Mouse (Mus musculus) heart, adult 8-10 months (tissue): ENCODE measurements around the gene Gm5269. TPM values are rescaled to one million over a fixed set of nuclear protein-coding genes. Genes with fewer than 3 reads are reported as not detected.

Experiments
- DNase-seq: peaks from one replicate; pipeline ENCODE4 v3.0.0; 2022; ENCODE audit warnings: low spot score
- total RNA-seq, 4 experiments: library from RNA; stranded (reverse); gene quantifications; 2 replicates each; pipeline ENCODE4 v1.2.4; 2022

The Gm5269 gene
- total RNA-seq, 4 experiments from 2014 or later, result not detected

DNA sequence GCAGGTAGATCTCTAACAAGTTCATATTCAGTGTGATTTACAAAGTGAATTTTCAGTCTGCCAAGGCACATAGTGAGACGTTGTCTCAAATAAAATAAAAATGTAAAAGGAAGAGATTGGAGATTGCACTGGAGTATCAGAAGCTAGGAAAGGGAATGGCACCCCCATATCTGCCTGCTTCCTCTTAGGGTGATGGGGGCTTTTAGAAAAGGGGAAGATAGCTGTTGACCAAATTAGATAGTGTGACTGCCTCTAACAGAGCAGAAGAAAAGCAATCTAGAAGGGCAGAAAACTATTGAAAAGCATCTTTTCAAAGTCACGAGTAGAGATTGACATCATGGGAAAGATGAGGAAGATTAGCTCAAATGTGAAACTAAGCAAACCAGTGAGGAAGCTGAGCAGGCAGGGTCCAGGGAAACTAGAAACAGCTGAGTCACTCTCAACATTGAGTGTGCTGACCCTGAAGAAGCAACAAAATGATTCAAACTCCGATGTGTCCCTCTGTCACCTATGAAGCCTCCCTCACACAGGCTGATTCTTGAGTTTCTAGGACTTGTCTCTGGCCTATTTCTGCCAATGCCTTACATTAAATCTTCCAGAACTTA is 8.7 kb downstream of the Gm5269 start:
- no peak for DNase-seq

DNA sequence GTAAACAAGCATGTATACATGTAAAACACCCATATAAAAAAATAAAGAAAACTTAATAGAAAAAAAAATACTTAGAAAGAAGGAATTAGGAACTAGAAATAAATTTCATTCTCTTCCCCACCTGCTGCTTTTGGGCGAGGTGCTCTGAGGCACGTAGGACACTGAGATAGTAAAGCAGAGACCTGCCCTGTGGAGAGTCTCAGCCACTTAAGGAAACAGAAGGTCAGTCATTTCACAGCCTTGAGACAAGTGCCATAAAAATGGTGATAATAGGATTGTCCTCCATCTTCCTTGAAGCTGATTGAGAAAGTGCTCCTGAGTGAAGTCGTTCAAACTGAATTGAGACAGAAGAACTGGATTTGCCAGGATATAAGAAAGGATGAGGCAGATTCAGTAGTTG is 12.6 kb downstream of the Gm5269 start:
- DNase-seq, result no peak

DNA sequence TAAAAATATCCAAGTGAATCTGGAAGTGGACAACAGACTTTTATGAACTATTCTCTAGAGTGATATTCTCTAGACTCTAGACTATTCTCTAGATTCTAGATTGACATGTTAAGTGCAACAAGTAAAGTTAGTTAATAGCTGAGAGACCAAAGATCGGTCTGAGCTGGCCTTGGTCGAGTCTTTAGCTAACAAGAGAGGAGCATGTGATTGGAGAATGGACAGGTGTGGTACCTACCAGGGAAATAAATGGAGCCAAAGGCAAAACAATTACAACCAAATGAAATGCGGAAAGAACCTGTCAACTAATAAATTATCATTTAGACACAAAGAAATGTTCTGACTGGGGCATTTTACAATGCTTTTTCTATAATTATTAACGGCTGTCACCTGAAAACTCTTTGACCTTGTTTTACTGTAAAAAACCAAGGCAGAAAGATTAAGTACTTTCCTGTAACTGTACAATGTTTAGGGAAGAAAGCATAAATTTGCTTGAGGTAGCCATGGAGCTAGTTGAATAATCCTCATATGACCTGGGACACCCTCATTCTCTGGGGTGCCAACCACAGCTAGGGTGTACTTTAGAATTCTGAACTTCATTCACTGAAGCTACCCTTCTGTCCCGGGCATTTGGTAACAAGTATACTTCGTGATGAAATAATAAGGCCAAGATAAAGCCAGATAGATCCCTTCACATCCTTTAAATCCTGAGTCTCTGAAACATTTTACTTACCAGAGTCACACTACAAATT is 13.4 kb downstream of the Gm5269 start:
- DNase-seq, result no peak

DNA sequence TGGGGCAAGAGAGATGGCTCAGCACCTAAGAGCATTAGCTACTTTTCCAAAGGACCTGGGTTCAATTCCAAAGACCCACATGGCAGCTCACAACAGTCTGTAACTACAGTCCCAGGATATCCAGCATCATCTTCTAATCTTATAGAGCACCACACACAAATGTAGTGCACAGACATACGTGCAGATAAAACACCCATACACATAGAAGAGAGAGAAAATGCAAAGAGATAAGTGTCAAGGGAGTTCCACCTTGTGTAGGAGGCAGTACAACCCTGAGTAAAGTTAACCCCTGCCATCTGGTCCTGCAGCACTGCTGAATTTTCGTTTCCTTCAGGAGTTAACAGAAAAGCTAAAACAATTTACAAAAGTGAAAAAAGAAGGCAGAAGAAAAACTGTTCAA is 14.4 kb downstream of the Gm5269 start:
- no peak for DNase-seq

DNA sequence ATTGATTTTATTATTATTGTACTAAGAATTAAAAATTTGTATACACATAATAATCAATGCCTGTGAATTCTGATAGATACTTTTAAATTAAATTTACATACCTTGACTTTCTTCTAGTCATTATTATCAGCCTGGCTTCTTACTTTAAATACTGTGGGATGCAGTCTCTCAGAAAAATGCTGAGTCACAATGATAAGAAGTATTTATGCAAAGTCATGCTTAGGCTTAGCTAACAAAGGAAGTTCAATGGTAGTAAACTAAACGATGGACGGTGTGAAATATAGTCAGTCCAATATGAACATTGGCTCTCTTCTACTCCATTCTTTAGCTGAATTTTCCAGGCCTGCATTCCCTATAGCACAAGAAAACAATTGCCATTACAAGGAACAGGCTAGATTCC is 16.8 kb downstream of the Gm5269 start:
- DNase-seq, result no peak

- no peak for DNase-seq
Measured at GRCm38 (mm10) chr1:45868479-45869137, 21.5 kb downstream of the Gm5269 start.

DNA sequence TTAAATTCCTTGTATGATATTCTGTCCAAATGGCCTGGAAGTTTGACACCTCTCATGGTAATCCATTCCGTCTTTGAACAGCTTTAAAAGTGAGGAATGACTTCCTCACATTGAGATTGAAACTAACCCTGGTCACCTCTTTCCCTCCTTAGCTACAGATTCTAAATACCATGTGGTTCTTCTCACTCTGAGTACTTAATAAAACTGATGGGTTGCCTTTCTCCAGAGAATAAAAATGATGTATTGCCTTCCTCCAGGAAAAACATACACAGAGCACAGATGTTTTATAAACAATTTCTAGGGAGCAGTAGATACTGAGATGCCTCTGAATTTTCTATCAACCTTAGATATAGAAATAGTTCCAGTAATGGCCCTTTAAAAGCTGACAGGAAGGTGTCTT is 22.0 kb downstream of the Gm5269 start:
- no peak for DNase-seq

DNA sequence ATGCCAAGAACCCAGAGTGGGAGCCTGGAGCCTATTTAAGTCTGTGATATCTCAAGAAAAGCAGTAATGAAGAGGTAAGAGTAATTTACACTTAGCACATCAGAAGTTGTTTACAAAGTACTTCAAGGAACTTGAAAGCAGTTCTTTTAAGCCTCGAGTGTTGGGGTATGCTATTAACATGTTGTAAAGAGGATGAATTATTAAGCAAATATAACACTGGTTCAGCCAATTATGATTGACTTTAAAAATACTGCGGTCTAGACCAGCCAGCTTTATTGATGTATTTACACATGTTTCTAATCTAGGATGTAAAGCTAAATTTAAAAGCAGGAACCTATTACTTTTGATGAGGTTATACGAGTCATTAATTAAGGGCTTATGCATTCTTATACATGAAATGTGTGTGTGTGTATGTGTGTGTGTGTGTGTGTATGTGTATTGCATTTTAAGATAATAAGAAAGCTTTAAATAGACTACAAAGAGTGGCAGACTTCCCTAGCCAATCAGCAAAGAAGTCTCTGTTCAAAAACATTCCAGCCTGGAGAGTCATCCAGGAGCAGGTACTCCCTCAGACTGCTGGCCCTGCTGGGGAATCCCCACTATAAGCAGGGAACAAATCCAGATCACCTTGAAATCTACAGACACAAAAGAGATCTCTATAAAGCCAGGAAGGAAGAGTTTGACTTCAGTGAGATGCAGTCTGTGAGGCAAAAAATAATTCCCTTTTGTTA is 23.6 kb downstream of the Gm5269 start:
- no peak for DNase-seq

GRCm38 (mm10) chr1:45865727-45866126 is 24.3 kb downstream of the Gm5269 start:
- no peak for DNase-seq

DNA sequence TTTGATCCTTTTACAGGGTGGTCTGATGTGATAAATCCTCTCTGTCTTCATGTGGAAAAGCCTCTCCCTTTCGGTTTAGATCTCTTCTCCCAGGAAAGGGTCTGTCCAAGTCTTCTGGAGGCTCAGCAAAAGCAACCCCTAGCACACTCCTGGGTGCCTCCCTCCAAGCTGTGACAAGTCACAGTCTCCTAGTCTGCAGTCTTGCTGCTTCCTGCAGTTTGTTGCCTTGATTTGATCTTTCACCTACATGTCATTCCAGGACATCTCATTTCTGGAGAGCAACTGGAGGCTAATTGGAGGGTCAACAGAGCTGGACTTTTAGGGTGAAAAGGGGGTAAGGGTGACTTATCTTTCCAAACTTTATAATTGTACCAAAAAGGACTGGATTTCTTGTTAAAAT is 24.8 kb downstream of the Gm5269 start:
- DNase-seq, result no peak

DNA sequence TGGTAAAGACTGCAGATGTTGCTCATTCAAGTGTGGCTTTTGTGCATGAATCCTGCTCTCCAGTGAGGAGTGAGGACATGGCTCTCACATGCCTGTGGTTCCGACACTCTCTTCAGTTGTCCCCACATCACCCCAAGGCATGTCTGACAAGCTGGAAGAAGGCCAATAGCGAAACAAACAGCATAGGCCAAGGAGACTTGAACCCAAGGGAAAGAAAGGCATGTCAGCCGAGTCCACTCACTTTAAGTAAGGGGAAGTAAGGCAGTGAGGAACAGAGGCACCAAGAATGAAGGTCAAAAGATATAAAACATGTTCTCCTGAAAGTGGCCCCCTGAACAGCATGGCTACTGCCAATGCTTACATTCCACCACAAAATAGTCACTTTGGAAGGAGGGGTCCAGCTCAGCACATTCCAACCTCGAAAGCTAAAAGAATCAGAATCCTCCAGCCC is 25.5 kb downstream of the Gm5269 start:
- peak; percentile 53 for DNase-seq

DNA sequence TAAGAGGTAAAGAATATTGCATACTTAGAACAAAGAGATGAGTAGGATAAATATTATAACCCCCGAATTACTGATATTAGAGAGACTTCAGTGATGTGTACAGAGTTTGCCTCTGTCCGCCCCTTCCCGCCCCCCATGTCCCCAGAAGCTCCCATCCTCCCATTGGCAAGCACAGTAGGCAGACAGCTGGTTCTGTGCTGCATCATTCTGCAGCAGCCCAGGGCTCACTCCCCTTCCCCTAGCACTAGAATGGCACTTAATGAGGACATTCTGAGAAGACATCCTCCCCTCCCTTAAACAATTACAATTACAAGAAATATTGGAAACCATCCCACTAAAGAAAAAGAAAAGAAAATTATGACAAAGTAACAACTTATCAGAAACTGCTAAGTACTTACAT is 26.4 kb downstream of the Gm5269 start:
- no peak for DNase-seq

DNA sequence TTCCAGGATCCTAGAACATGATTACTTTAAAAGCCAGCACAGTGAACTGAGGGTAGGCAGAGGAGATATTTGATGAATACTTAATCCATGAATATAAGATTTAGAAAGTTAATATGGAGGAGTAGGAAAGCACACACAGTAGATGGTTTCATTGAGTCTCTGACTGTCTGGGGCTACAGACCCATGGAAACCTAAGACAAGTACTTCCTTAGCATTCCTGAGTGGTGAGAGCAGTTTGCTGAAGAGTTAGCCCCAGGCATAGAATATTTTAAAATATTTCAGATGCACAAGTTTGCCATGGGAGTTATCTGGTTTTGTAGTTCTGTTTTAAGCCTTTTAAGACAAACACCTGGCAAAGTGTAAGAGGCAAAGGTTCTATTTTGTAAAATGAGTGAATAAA is 28.9 kb downstream of the Gm5269 start:
- DNase-seq, result no peak

GRCm38 (mm10) chr1:45860349-45860748 is 29.7 kb downstream of the Gm5269 start:
- DNase-seq, result peak; percentile 46

DNA sequence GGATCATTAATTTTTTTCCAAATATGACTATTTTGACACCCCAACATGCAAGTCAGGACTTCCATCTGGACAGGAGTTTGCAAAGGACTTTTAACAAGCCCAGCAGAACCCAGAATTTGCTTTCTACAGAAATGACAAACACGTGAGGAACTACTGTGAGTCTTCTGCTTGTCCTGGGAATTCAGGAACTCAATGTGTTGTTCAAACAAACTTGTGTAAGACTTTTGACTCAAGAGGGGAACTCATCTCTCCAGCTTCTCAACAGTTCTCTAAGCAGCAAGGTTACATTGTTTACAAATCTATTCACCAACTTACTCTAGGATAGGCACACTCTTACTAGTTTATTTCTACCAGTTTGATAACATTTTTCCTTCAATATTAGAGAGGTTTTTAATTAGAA is 32.0 kb downstream of the Gm5269 start:
- no peak for DNase-seq

- no peak for DNase-seq
Measured at GRCm38 (mm10) chr1:45845466-45845865, 44.6 kb downstream of the Gm5269 start.

Other genes with a start within 250 kb of the Gm5269 start
- gene Wdr75, start 95.1 kb downstream of the Gm5269 start, total RNA-seq, result 10 to 100 TPM; 17.7 to 25.3 (median 21.5) TPM
- gene Slc40a1, start 36.2 kb upstream of the Gm5269 start, total RNA-seq, result 10 to 100 TPM; 22.0 to 29.0 (median 26.5) TPM
- 1 to 10 TPM in 2 of 4 experiments, under 1 TPM in 2; 0.69 to 2.1 (median 0.89) TPM for gene Dnah7b, start 176.0 kb upstream of the Gm5269 start, total RNA-seq